Mouse (Mus musculus) thymus, postnatal 36 days (tissue): ENCODE results near the gene Cyyr1.

Source experiments
- DNase-seq, 2 experiments: peaks; one replicate each; pipeline ENCODE4 v3.0.0; 2022; ENCODE audit warnings: mixed read lengths in 2 of 2

Cyyr1 gene

GRCm38 (mm10) chr16:85455043-85455442, 98.2 kb downstream of the Cyyr1 start:
- DNase-seq = no peak

- DNase-seq = no peak
These were observed 106.9 kb downstream of the Cyyr1 start for GRCm38 (mm10) chr16:85446306-85446705.

GRCm38 (mm10) chr16:85445801-85446200, 107.4 kb downstream of the Cyyr1 start:
- DNase-seq = no peak

GRCm38 (mm10) chr16:85435427-85435826, 117.8 kb downstream of the Cyyr1 start:
- no peak for DNase-seq

GRCm38 (mm10) chr16:85429173-85429572, 124.0 kb downstream of the Cyyr1 start:
- DNase-seq = no peak

- no peak for DNase-seq
These were observed 130.3 kb downstream of the Cyyr1 start for GRCm38 (mm10) chr16:85422889-85423288.

- DNase-seq = no peak
These were observed 137.8 kb downstream of the Cyyr1 start for GRCm38 (mm10) chr16:85415415-85415814.

GRCm38 (mm10) chr16:85393430-85393948, 159.7 kb downstream of the Cyyr1 start:
- no peak for DNase-seq

- DNase-seq = no peak
These were observed 166.4 kb downstream of the Cyyr1 start for GRCm38 (mm10) chr16:85386801-85387200.
